Mouse (Mus musculus) stomach, embryonic 15.5 days (tissue): ENCODE data around the gene Pafah2. TPM values are rescaled to one million over a fixed set of nuclear protein-coding genes. Genes with fewer than 3 reads are reported as not detected.

ENCODE experiments used
- ATAC-seq: fragments of 200-750 bp; cut with Nextera tagmentation; 2 replicates; pipeline ENCODE4 v1.8.0; 2017; ENCODE audit warnings: low read depth, moderate number of reproducible peaks, moderate TSS enrichment; ENCODE audit not compliant: insufficient read depth, low FRiP score
- H3K27ac ChIP-seq: fragments of 300-500 bp; sonication (generic); 2 replicates; pipeline ENCODE4 v1.5.1; 2015; ENCODE audit warnings: mild to moderate bottlenecking, inconsistent platforms
- H3K27me3 ChIP-seq: fragments of 300-500 bp; sonication (generic); replicated peaks from 2 replicates; pipeline ENCODE4 v1.6.1; 2015; ENCODE audit warnings: inconsistent platforms
- H3K36me3 ChIP-seq: fragments of 300-500 bp; sonication (generic); 2 replicates; pipeline ENCODE4 v1.6.1; 2015; ENCODE audit warnings: inconsistent platforms
- H3K4me1 ChIP-seq: fragments of 300-500 bp; sonication (generic); 2 replicates; pipeline ENCODE4 v1.6.1; 2015; ENCODE audit warnings: inconsistent platforms
- H3K4me2 ChIP-seq: fragments of 300-500 bp; sonication (generic); 2 replicates; pipeline ENCODE4 v1.6.1; 2015; ENCODE audit warnings: mild to moderate bottlenecking, inconsistent platforms
- H3K4me3 ChIP-seq: fragments of 300-500 bp; sonication (generic); replicated peaks from 2 replicates; pipeline ENCODE4 v1.5.1; 2015; ENCODE audit warnings: inconsistent platforms
- H3K9ac ChIP-seq: fragments of 300-500 bp; sonication (generic); 2 replicates; pipeline ENCODE4 v1.6.1; 2015; ENCODE audit warnings: inconsistent platforms
- H3K9me3 ChIP-seq: fragments of 300-500 bp; sonication (generic); 2 replicates; pipeline ENCODE4 v1.6.1; 2016; ENCODE audit warnings: inconsistent platforms
- WGBS: fragments of 180-500 bp; shearing (Covaris S2); methylation state at CpG from one replicate; pipeline ENCODE4 v1.1.7; 2015; 5-methylcytosine and 5-hydroxymethylcytosine counted together
- polyA plus RNA-seq: library from polyadenylated mRNA; unstranded; fragments of >200 nt; fragmentation: Nextera tagmentation; extraction: Ambion mirVana; gene quantifications from 2 replicates; pipeline ENCODE4 v1.2.1, GENCODE M21; 2015

Pafah2 gene
- polyA plus RNA-seq, 1 experiment from 2014 or later = 17.8 TPM

- WGBS = 4% methylated on average over 19 of the region's 19 CpGs
- no peaks in the 10 kb centered on the region for H3K27me3 ChIP-seq
- ATAC-seq = peak; percentile 68; the same call in 1 of the 2 replicates
- H3K4me2 ChIP-seq = peak overlapping the region; percentile 81
- no peaks in the 10 kb centered on the region for H3K9me3 ChIP-seq
- H3K4me3 ChIP-seq = peak overlapping the region; percentile 36
- H3K4me1 ChIP-seq = peaks cover 37% of the 10 kb centered on the region
- peak overlapping the region; percentile 12; the same call in 1 of the 2 replicates for H3K9ac ChIP-seq
- peak overlapping the region; percentile 52 for H3K27ac ChIP-seq
- no peaks in the 10 kb centered on the region for H3K36me3 ChIP-seq
Observed at GRCm38 (mm10) chr4:134401181-134401661, 5.1 kb downstream of the Pafah2 start.

GRCm38 (mm10) chr4:134401856-134402570 lies 5.9 kb downstream of the Pafah2 start:
- H3K27ac ChIP-seq = peak overlapping the region; percentile 52; the same call in 1 of the 2 replicates
- H3K27me3 ChIP-seq = no peaks in the 10 kb centered on the region
- ATAC-seq = no peak
- no peaks in the 10 kb centered on the region for H3K36me3 ChIP-seq
- H3K9me3 ChIP-seq = no peaks in the 10 kb centered on the region
- peak overlapping the region; percentile 81 for H3K4me2 ChIP-seq
- peak overlapping the region; percentile 36 for H3K4me3 ChIP-seq
- H3K9ac ChIP-seq = no peak overlapping the region
- WGBS = 53% methylated on average over 16 of the region's 16 CpGs
- H3K4me1 ChIP-seq = peaks cover 36% of the 10 kb centered on the region

GRCm38 (mm10) chr4:134402571-134403262 lies 6.6 kb downstream of the Pafah2 start:
- H3K4me1 ChIP-seq = peaks cover 32% of the 10 kb centered on the region
- ATAC-seq = no peak
- H3K4me2 ChIP-seq = no peak overlapping the region
- H3K9ac ChIP-seq = no peak overlapping the region
- H3K27me3 ChIP-seq = no peaks in the 10 kb centered on the region
- H3K27ac ChIP-seq = no peak overlapping the region
- no peaks in the 10 kb centered on the region for H3K36me3 ChIP-seq
- H3K4me3 ChIP-seq = no peak overlapping the region
- WGBS = 47% methylated on average over 16 of the region's 16 CpGs
- no peaks in the 10 kb centered on the region for H3K9me3 ChIP-seq

- H3K27me3 ChIP-seq = no peaks in the 10 kb centered on the region
- no peaks in the 10 kb centered on the region for H3K36me3 ChIP-seq
- no peak overlapping the region for H3K9ac ChIP-seq
- no peaks in the 10 kb centered on the region for H3K9me3 ChIP-seq
- no peak for ATAC-seq
- H3K4me3 ChIP-seq = no peak overlapping the region
- H3K27ac ChIP-seq = no peak overlapping the region
- H3K4me2 ChIP-seq = no peak overlapping the region
- 60% methylated on average over 7 of the region's 7 CpGs for WGBS
- peaks cover 30% of the 10 kb centered on the region for H3K4me1 ChIP-seq
Observed at GRCm38 (mm10) chr4:134403721-134404120, 7.6 kb downstream of the Pafah2 start.

GRCm38 (mm10) chr4:134409286-134409685 lies 13.2 kb downstream of the Pafah2 start:
- no peak overlapping the region for H3K27ac ChIP-seq
- no peak overlapping the region for H3K4me3 ChIP-seq
- peaks cover 1% of the 10 kb centered on the region for H3K36me3 ChIP-seq
- H3K9ac ChIP-seq = no peak overlapping the region
- H3K4me1 ChIP-seq = no peaks in the 10 kb centered on the region
- H3K9me3 ChIP-seq = no peaks in the 10 kb centered on the region
- 73% methylated on average over 5 of the region's 5 CpGs for WGBS
- H3K4me2 ChIP-seq = no peak overlapping the region
- no peak for ATAC-seq
- H3K27me3 ChIP-seq = no peaks in the 10 kb centered on the region

- H3K27ac ChIP-seq = no peak overlapping the region
- peaks cover 15% of the 10 kb centered on the region for H3K36me3 ChIP-seq
- H3K9me3 ChIP-seq = no peaks in the 10 kb centered on the region
- H3K4me1 ChIP-seq = no peaks in the 10 kb centered on the region
- H3K4me3 ChIP-seq = no peak overlapping the region
- H3K4me2 ChIP-seq = no peak overlapping the region
- H3K27me3 ChIP-seq = no peaks in the 10 kb centered on the region
- H3K9ac ChIP-seq = no peak overlapping the region
- WGBS = 81% methylated on average over 17 of the region's 17 CpGs
- ATAC-seq = no peak
Observed at GRCm38 (mm10) chr4:134416177-134416576, 20.1 kb downstream of the Pafah2 start.

- Histone ChIP-seq H3K4me3 (no peak overlapping the region), H3K9ac (no peak overlapping the region), H3K4me1 (no peaks in the 10 kb centered on the region), H3K9me3 (no peaks in the 10 kb centered on the region), H3K27me3 (no peaks in the 10 kb centered on the region), H3K36me3 (peaks cover 15% of the 10 kb centered on the region), H3K4me2 (no peak overlapping the region), H3K27ac (no peak overlapping the region)
- ATAC-seq = no peak
- 70% methylated on average over 15 of the region's 15 CpGs for WGBS
Observed at GRCm38 (mm10) chr4:134416602-134417001, 20.5 kb downstream of the Pafah2 start.

- 55% methylated on average over 7 of the region's 7 CpGs for WGBS
- no peak overlapping the region for H3K27ac ChIP-seq
- H3K4me2 ChIP-seq = no peak overlapping the region
- H3K9ac ChIP-seq = no peak overlapping the region
- no peaks in the 10 kb centered on the region for H3K4me1 ChIP-seq
- no peaks in the 10 kb centered on the region for H3K27me3 ChIP-seq
- H3K36me3 ChIP-seq = peaks cover 15% of the 10 kb centered on the region
- no peaks in the 10 kb centered on the region for H3K9me3 ChIP-seq
- ATAC-seq = no peak
- no peak overlapping the region for H3K4me3 ChIP-seq
Observed at GRCm38 (mm10) chr4:134417111-134417510, 21.0 kb downstream of the Pafah2 start.

- no peaks in the 10 kb centered on the region for H3K4me1 ChIP-seq
- 68% methylated on average over 11 of the region's 11 CpGs for WGBS
- H3K9me3 ChIP-seq = no peaks in the 10 kb centered on the region
- H3K4me2 ChIP-seq = no peak overlapping the region
- ATAC-seq = no peak
- no peaks in the 10 kb centered on the region for H3K27me3 ChIP-seq
- H3K36me3 ChIP-seq = peaks cover 12% of the 10 kb centered on the region; the same call in 1 of the 2 replicates
- no peak overlapping the region for H3K4me3 ChIP-seq
- H3K27ac ChIP-seq = no peak overlapping the region
- no peak overlapping the region for H3K9ac ChIP-seq
Observed at GRCm38 (mm10) chr4:134421971-134422370, 25.9 kb downstream of the Pafah2 start.

- no peak overlapping the region for H3K4me2 ChIP-seq
- H3K27ac ChIP-seq = no peak overlapping the region
- no peaks in the 10 kb centered on the region for H3K27me3 ChIP-seq
- 89% methylated on average over 7 of the region's 7 CpGs for WGBS
- no peak for ATAC-seq
- H3K9ac ChIP-seq = no peak overlapping the region
- no peaks in the 10 kb centered on the region for H3K9me3 ChIP-seq
- no peak overlapping the region for H3K4me3 ChIP-seq
- H3K36me3 ChIP-seq = peaks cover 3% of the 10 kb centered on the region; the same call in 1 of the 2 replicates
- no peaks in the 10 kb centered on the region for H3K4me1 ChIP-seq
Observed at GRCm38 (mm10) chr4:134423949-134424348, 27.8 kb downstream of the Pafah2 start.

GRCm38 (mm10) chr4:134425088-134425487 lies 29.0 kb downstream of the Pafah2 start:
- H3K27me3 ChIP-seq = no peaks in the 10 kb centered on the region
- no peak overlapping the region for H3K4me3 ChIP-seq
- H3K9me3 ChIP-seq = no peaks in the 10 kb centered on the region
- no peak overlapping the region for H3K27ac ChIP-seq
- H3K4me2 ChIP-seq = no peak overlapping the region
- WGBS = 68% methylated on average over 7 of the region's 7 CpGs
- H3K9ac ChIP-seq = no peak overlapping the region
- H3K36me3 ChIP-seq = peaks cover 3% of the 10 kb centered on the region; the same call in 1 of the 2 replicates
- ATAC-seq = 0 out of 2 replicates have a peak, but pooled peaks have one; percentile 21
- no peaks in the 10 kb centered on the region for H3K4me1 ChIP-seq
